Mouse (Mus musculus): Measurements from ENCODE around the gene Mta3.

Gene Mta3

GRCm38 (mm10) chr17:83706116-83706593, at the start of gene Mta3:
TSS of gene Mta3 (plus strand) at chr17:83706163.
- no peak for DNase-seq (ENCODE audit: low read depth)

DNA sequence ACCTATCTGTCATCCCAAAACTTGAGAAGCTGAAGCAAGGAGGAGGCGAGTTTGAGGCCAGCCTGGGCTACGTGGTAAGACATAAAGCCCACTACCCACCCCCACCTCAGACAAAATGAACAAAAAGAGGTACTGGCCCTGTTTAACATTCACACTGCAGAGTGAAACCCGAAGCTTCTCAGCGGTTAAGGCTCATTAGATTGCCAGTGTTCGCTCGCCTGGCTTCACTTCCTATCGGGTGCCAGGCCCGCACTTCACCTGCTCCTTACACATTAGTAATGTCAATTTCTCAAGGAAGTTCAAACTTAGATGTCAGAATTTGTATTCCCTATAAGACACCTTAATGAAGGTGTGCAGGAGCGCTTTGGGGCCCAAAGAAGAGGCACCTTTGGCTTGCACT, 48.6 kb upstream of the Mta3 start:
- no peak for DNase-seq (ENCODE audit: low read depth)

DNA sequence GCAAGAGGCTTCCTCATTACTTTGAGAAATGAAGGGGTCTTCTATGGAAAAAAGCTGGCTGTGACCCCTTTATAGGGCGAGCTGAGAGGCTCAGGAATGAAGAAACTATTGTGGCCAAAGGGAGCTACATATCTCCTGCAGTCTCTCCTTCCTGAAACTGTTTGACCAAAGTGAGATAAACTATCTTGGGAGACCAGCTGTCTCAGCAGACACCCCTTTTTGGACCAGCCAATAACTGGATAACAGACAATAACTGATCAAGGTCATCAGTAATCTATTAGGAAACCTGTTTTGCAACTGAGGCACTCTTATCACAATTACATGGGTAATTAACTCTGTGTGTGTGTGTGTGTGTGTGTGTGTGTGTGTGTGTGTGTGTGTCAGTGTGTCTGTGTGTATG, 47.0 kb upstream of the Mta3 start:
- DNase-seq (ENCODE audit: low read depth): no peak

GRCm38 (mm10) chr17:83664761-83665160, 41.2 kb upstream of the Mta3 start:
- DNase-seq (ENCODE audit: low read depth): no peak

DNA sequence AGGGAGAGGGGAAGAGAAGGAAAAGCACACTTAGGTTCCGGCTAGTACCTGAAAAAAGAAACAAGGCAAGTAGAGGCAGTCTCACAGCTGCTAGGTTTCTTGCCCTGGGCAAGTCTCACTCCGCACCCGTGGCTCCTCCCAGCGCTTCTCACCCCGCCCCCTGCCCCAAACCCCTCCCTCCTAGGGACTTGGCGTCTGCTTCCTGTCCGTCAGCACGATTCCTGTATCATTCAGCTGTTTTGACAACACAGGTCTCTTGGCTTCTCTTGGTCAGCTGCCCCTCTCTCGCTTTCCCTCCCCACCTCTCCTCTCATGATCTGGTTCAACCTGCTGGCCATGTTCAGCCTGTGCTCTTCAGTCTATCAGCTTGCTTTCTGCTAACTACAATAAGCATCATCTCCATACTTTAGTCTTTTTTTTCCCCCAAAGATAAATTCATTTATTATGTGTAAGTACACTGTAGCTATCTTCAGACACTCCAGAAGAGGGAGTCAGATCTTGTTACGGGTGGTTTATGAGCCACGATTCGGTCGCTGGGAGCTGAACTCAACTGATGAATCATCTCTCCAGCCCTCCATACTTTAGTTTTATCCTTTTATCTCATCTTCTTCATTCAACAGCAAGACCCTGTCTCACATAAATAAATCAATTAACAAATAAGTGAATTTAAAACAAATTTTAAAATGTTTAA, 39.2 kb upstream of the Mta3 start:
- peak; percentile 60 for DNase-seq (ENCODE audit: low read depth)

GRCm38 (mm10) chr17:83667934-83668690, 37.9 kb upstream of the Mta3 start:
- DNase-seq (ENCODE audit: low read depth): no peak

GRCm38 (mm10) chr17:83672685-83673084, 33.3 kb upstream of the Mta3 start:
- DNase-seq (ENCODE audit: low read depth): no peak

DNA sequence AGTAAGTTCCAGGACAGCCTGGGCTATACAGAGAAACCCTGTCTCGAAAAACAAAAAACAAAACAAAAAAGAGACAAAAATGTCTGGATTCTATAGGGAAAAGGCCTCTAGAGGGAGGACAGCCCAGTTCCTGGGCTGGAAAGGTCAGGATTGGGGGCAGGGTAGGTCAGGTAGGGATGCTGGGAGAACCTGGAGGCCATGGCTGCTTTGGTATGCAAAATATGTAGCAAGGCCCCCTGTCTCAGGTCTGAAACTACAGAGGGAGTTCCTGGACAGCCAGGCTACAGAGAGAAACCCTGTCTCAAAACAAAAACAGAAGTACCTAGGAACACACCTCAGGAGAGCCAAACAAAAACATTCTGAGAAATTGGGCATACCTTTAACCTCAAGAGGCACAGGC, 28.6 kb upstream of the Mta3 start:
- DNase-seq (ENCODE audit: low read depth): no peak

DNA sequence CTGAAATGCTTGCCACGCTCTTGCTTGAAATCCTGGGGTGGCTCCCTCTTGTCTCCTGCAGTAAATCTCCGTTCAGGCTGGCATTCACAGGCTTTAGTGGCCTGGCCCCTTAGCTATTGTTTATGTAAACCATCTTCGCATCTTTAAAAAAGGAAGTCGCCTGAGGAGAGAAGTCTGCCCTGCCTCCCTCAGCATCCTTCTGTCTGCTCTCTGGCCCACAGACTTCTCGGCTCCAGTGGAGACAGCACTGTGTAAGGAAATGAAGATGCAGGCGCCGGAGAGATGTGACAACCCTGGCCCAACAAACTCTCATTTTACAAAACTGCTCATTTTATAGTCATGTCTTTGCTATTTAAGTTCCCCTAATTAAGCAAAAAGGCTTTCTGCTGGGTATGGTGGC, 24.0 kb upstream of the Mta3 start:
- no peak for DNase-seq (ENCODE audit: low read depth)

DNA sequence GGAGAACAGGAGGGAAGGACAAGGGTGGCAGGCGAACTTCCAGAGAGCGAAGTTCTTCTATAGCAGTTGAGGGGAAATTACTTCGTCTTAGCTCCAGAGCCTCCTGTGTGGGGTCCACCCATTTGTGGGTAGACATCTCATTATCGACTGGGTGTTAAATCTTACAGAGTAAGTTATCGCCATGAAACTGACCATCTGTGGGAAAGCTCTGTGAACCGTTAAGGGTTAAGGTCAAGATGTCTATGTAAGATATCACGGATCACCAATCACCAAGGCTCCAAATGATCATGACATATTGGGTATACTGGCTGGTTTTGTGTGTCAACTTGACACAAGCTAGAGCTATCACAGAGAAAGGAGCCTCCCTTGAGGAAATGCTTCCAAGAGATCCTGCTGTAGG, 21.5 kb upstream of the Mta3 start:
- no peak for DNase-seq (ENCODE audit: low read depth)

GRCm38 (mm10) chr17:83690418-83690817, 15.5 kb upstream of the Mta3 start:
- no peak for DNase-seq (ENCODE audit: low read depth)

- DNase-seq (ENCODE audit: low read depth): no peak
These were observed 14.6 kb upstream of the Mta3 start for GRCm38 (mm10) chr17:83691379-83691778.

- DNase-seq (ENCODE audit: low read depth): no peak
These were observed 12.0 kb upstream of the Mta3 start for GRCm38 (mm10) chr17:83693941-83694340.

- no peak for DNase-seq (ENCODE audit: low read depth)
These were observed 10.2 kb upstream of the Mta3 start for GRCm38 (mm10) chr17:83695785-83696184.

DNA sequence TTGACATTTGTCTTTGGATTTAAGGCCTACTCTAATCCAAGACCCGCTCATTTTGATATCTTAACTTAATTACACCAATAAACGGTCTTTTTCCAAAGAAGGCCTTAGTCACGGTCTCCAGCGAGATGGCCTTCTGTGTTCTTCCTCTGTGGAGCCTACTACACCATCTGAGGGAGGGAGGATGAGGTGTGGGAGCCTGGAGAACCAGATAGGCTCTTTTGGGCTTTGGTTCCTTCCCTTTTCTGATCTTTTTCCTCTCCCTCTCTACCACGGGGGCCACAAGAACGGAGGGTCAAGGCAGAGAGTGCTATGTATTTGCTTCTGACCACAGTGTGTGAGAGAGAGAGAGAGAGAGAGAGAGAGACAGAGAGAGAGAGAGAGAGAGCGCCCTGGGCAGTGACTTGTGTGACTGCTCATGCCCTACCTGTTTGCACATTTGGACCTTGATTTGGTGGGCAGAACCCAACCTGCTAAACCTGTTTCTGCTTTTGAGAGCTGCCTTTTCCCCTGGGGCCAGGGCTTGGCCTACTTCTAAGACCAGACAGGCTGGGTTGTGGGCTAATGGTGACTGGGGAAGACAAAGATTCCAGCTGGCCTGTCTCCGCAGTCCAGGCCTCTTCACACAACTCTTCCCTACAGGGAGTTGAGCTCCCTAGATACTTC, 6.8 kb upstream of the Mta3 start:
- DNase-seq (ENCODE audit: low read depth): no peak

- no peak for DNase-seq (ENCODE audit: low read depth)
These were observed 5.8 kb upstream of the Mta3 start for GRCm38 (mm10) chr17:83700125-83700524.

DNA sequence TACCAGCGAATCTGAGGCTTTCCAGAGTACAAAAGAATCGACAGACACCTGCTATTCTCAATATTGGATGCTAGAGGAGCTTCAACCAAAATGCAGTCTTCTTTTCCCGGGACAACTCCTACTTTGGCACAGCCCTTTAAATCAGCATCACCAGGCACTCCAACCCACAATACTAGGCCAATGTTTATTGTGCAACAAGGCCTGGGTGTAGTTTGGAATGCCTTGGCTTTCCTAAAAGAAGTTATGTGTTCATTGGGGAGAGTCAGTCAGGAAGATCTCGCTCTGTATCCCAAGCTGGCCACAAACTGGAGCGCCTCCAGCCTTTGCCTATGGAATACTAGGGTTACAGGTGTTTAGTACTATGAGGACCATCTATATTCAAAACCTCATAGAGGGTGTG, 1.5 kb upstream of the Mta3 start:
- no peak for DNase-seq (ENCODE audit: low read depth)

- peak; percentile 59 for DNase-seq (ENCODE audit: low read depth)
These were observed 429 bp upstream of the Mta3 start for GRCm38 (mm10) chr17:83705352-83706115.

DNA sequence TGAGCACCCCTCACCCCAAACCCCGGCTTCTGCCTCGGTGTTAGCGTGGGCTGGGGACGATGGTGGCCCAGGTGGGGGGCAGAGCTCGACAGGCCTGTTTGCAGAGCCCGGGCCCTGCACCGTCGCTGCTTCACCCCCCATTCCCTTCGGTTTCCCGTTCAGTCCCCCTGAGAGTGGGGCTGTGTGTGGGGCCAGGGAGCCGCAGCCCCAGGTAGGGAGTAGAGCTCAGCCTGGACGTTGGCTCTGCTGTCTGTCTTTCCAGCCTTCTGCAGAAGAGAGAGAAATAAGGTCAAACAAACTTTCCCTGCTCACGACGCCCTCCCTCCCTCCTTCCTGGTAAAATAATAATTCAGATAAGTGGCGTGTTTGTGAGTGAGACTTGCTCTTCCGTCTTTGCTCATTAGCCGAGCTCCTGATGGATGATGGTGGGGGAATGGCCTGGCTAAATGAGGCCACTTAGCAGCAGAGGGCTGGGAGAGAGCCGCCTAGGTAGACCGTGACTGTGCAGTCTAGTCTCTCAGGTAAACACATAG, 697 bp downstream of the Mta3 start:
- DNase-seq (ENCODE audit: low read depth): no peak

DNA sequence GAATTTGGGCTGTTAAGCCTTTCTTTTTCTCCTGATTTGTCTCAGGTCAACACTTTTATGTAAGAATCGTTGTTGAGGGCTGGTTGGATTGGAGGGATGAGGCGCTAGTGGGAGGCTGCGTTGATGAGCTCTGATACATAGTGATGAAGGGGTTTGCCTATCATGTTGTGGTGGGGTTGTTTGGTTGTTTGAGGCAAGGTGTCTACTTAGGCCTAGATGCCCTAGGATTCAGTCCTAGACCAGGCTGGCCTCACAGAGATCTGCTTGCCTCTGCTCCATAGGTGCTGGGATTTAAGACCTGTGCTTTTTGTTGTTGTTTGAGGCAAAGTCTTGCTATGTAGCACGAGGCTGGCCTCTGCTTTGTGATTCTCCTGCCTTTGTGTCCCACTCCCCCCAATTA, 1.4 kb downstream of the Mta3 start:
- no peak for DNase-seq (ENCODE audit: low read depth)

DNA sequence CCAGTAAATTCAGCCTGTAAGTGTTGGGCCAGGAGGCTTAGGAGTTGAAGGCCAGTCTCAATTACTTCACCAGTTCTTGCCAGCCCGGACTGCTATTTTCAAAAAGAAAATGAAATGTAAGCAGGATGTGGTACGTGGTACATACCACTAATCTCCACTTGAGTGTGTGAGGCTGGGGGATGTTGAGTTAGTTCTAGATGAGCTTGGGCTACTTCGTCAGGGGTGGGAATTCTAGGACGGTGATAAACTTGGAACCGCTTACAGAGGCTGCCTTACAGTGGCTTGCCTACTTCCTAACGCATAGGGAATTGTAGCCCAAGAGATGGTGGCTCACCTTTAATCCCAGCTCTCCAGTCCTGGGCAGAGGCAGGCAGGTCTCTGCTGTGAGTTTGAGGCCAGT, 1.9 kb downstream of the Mta3 start:
- DNase-seq (ENCODE audit: low read depth): no peak

GRCm38 (mm10) chr17:83708256-83708655, 2.3 kb downstream of the Mta3 start:
- no peak for DNase-seq (ENCODE audit: low read depth)
